Mouse (Mus musculus) kidney, embryonic 14.5 days (tissue): ENCODE measurements around the gene Zfp74. TPM values are rescaled to one million over a fixed set of nuclear protein-coding genes. Genes with fewer than 3 reads are reported as not detected.

Experiments
- microRNA-seq: library from miRNA; unstranded; fragments of <30 nt; microRNA quantifications from one replicate; pipeline ENCODE4, GENCODE M21; 2016
- polyA plus RNA-seq: library from polyadenylated mRNA; unstranded; fragments of >200 nt; fragmentation: Nextera tagmentation; extraction: Ambion mirVana; gene quantifications from 2 replicates; pipeline ENCODE4 v1.2.1, GENCODE M21; 2014

The Zfp74 gene
- polyA plus RNA-seq, 1 experiment from 2014 or later, result 11.0 TPM

Small RNA genes within 50 kb of the gene (microRNA-seq; reads per million reads assigned to microRNA genes)
- 0.84 reads per million for gene Mir7668

Other genes starting within 250 kb of the Zfp74 start
- not detected in 2 replicates for gene Catsperg2, start 227.1 kb downstream of the Zfp74 start, polyA plus RNA-seq
- gene Zfp84, start 185.5 kb downstream of the Zfp74 start, polyA plus RNA-seq, result 9.1 and 14.3 TPM in 2 replicates
- 8.3 and 8.9 TPM in 2 replicates for gene Zfp30, start 170.1 kb downstream of the Zfp74 start, polyA plus RNA-seq
- gene Zfp790, start 138.0 kb downstream of the Zfp74 start, polyA plus RNA-seq, result 4.9 and 12.3 TPM in 2 replicates
- 4.7 and 7.6 TPM in 2 replicates for gene Zfp940, start 100.4 kb downstream of the Zfp74 start, polyA plus RNA-seq
- gene Zfp420, start 94.1 kb downstream of the Zfp74 start, polyA plus RNA-seq, result 7.2 and 9.1 TPM in 2 replicates
- 8.7 and 13.0 TPM in 2 replicates for gene Zfp27, start 47.5 kb downstream of the Zfp74 start, polyA plus RNA-seq
- gene Zfp383, start 45.9 kb downstream of the Zfp74 start, polyA plus RNA-seq, result 5.7 and 7.2 TPM in 2 replicates
- 13.4 and 26.6 TPM in 2 replicates for gene Zfp568, start 29.9 kb upstream of the Zfp74 start, polyA plus RNA-seq
- gene Zfp14, start 97.3 kb upstream of the Zfp74 start, polyA plus RNA-seq, result 2.6 and 4.1 TPM in 2 replicates
- gene Zfp82, start 118.8 kb upstream of the Zfp74 start, polyA plus RNA-seq, result 3.5 and 5.7 TPM in 2 replicates
- 0.58 and 1.9 TPM in 2 replicates for gene Gm26920, start 136.3 kb upstream of the Zfp74 start, polyA plus RNA-seq
- 13.8 and 14.4 TPM in 2 replicates for gene Zfp566, start 136.4 kb upstream of the Zfp74 start, polyA plus RNA-seq
- 98.2 and 125 TPM in 2 replicates for gene Zfp260, start 140.7 kb upstream of the Zfp74 start, polyA plus RNA-seq
- 5.2 and 6.1 TPM in 2 replicates for gene Zfp382, start 167.9 kb upstream of the Zfp74 start, polyA plus RNA-seq
- gene Zfp146, start 215.7 kb upstream of the Zfp74 start, polyA plus RNA-seq, result 20.2 and 23.0 TPM in 2 replicates
- gene Cox7a1, start 230.1 kb upstream of the Zfp74 start, polyA plus RNA-seq, result 4.5 TPM in 2 replicates
- gene Capns1, start 244.7 kb upstream of the Zfp74 start, polyA plus RNA-seq, result 83.1 and 120 TPM in 2 replicates